Mouse (Mus musculus) bone marrow, adult 2 months (tissue): ENCODE measurements around the gene Grk3. TPM values are rescaled to one million over a fixed set of nuclear protein-coding genes. Genes with fewer than 3 reads are reported as not detected.

Experiments used
- H3K27ac ChIP-seq: fragments of 200-500 bp; 2 replicates; pipeline ENCODE4 v1.5.1; 2012; ENCODE audit warnings: low read depth, mild to moderate bottlenecking, control low read depth, inconsistent platforms, low read length; ENCODE audit not compliant: control insufficient read depth, poor library complexity, insufficient read depth
- H3K4me1 ChIP-seq: fragments of 200-500 bp; 2 replicates; pipeline ENCODE4 v1.6.1; 2011; ENCODE audit warnings: low read length; ENCODE audit not compliant: control insufficient read depth, insufficient read depth
- H3K4me3 ChIP-seq: fragments of 200-500 bp; replicated peaks from 2 replicates; pipeline ENCODE3; 2011; ENCODE audit warnings: mild to moderate bottlenecking, low read depth, low read length, control low read depth; ENCODE audit not compliant: control insufficient read depth
- CTCF ChIP-seq: fragments of 200-500 bp; IDR thresholded peaks from 2 replicates; pipeline ENCODE4 v1.5.1; 2011; ENCODE audit warnings: low read length, control low read depth; ENCODE audit not compliant: control insufficient read depth, insufficient read depth
- POLR2A ChIP-seq: fragments of 200-500 bp; IDR thresholded peaks from 2 replicates; pipeline ENCODE4 v1.6.1; 2011; ENCODE audit warnings: low read depth, mild to moderate bottlenecking, control low read depth, low read length, borderline replicate concordance; ENCODE audit not compliant: control insufficient read depth
- WGBS: fragments of 180-500 bp; shearing (Covaris S2); methylation state at CpG from one replicate; pipeline ENCODE4 v1.1.7; 2018; 5-methylcytosine and 5-hydroxymethylcytosine counted together
- polyA plus RNA-seq: library from polyadenylated mRNA; stranded (reverse); fragments of >200 nt; gene quantifications from 2 replicates; pipeline ENCODE4 v1.2.4, GENCODE M21; 2011; ENCODE audit warnings: low replicate concordance; ENCODE audit not compliant: missing spikeins, insufficient read depth, insufficient read length

Grk3 gene
- polyA plus RNA-seq, 1 experiment = 17.4 TPM

DNA sequence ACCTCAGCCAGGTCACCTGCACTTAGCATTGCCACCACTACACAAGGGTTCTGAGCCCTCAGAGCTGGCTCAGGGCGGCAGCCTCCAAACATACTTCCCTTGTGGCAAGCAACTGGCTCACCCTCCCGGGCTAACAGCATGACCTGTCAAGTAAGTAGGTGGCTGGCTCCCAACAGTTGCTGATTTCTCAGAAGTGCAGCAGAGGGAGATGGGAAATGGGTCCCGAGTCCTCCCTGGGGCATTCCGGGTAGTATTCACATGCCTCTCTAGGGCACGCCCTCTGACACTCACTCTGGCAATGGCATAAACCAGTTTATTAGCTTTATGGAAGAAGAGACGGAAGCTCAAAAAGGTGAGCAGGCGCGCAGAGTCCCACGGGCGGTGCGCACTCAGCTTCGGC is 74.6 kb downstream of the Grk3 start:
- H3K4me1 ChIP-seq = no peaks in the 10 kb centered on the region
- no peak for TF ChIP-seq CTCF
- TF ChIP-seq POLR2A = no peak
- no peak overlapping the region for H3K27ac ChIP-seq
- no peak overlapping the region for H3K4me3 ChIP-seq
- 92% methylated on average over 12 of the region's 12 CpGs for WGBS

DNA sequence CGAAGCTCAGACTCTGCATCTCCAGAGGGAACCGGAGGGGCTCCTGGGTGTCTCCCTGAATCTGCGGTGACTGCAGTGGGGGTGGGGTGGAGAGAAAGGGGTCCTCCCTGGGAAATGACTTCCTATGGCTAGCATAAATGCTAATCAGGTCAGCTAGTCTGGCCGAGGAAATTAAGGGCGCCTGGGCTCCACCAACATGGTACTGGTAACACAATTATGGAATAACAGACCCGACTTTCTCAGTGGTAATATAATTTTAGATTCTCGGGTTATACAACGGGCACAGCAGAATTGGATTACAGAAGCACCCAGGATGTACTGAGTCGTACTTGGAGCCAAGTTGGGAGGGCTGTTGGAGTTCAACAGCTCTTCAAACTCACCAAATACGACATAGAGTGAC is 79.0 kb downstream of the Grk3 start:
- Histone ChIP-seq H3K27ac (no peak overlapping the region), H3K4me1 (no peaks in the 10 kb centered on the region), H3K4me3 (no peak overlapping the region)
- WGBS = 81% methylated on average over 10 of the region's 10 CpGs
- TF ChIP-seq POLR2A = no peak
- no peak for TF ChIP-seq CTCF

DNA sequence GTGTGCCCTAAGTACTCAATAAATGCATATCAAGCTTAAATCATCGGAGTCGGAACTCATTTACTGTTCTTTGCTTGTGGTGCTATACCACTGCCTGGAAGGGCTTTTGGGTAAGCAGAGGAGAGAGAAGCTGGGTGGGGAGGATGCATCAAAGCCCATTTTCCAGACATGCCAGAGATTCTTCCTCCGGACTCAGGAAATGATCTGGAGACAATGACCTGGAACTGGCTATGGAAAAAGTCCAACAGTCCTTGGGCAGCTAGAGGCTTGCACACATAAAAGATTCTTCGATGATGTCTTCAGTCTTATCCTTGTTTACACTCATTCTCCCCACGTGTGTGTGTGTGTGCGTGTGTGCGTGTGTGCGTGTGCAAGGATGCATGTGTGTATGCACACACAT is 80.2 kb downstream of the Grk3 start:
- 83% methylated on average over 8 of the region's 8 CpGs for WGBS
- TF ChIP-seq POLR2A = no peak
- no peak for TF ChIP-seq CTCF
- Histone ChIP-seq H3K27ac (no peak overlapping the region), H3K4me1 (no peaks in the 10 kb centered on the region), H3K4me3 (no peak overlapping the region)

GRCm38 (mm10) chr5:112932878-112933567 is 82.6 kb downstream of the Grk3 start:
- Histone ChIP-seq H3K4me3 (no peak overlapping the region), H3K4me1 (no peaks in the 10 kb centered on the region), H3K27ac (no peak overlapping the region)
- TF ChIP-seq POLR2A (no peak), CTCF (no peak)
- 87% methylated on average over 11 of the region's 11 CpGs for WGBS

DNA sequence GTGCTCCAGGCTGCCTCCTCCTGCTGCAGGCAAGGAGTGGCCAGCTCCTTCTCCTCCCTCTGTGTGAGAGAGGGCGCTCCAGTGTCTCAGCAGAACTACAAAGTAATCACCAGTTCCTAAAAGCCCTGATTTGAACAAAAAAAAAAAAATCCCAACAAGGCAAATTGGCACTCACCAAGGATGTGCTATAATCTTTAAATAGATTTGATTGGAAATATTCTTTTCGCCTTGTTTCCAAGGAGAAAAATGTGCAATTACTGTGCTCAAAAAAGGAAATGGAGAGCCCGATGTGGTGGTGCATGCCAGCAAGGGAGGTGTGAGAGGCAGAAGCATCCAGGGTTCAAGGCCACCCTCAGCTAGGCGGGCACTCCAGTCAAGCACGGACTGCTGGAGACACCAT is 83.7 kb downstream of the Grk3 start:
- TF ChIP-seq POLR2A (no peak), CTCF (no peak)
- no peaks in the 10 kb centered on the region for H3K4me1 ChIP-seq
- H3K4me3 ChIP-seq = no peak overlapping the region
- H3K27ac ChIP-seq = no peak overlapping the region
- 81% methylated on average over 5 of the region's 5 CpGs for WGBS

- Histone ChIP-seq H3K4me1 (no peaks in the 10 kb centered on the region), H3K27ac (no peak overlapping the region), H3K4me3 (no peak overlapping the region)
- TF ChIP-seq POLR2A (no peak), CTCF (no peak)
- WGBS = 82% methylated on average over 10 of the region's 10 CpGs
These were observed 87.2 kb downstream of the Grk3 start for GRCm38 (mm10) chr5:112928201-112928881.

- TF ChIP-seq CTCF (no peak), POLR2A (no peak)
- no peak overlapping the region for H3K4me3 ChIP-seq
- H3K27ac ChIP-seq = no peak overlapping the region
- WGBS = 86% methylated on average over 5 of the region's 5 CpGs
- H3K4me1 ChIP-seq = no peaks in the 10 kb centered on the region
These were observed 90.2 kb downstream of the Grk3 start for GRCm38 (mm10) chr5:112925422-112925821.

DNA sequence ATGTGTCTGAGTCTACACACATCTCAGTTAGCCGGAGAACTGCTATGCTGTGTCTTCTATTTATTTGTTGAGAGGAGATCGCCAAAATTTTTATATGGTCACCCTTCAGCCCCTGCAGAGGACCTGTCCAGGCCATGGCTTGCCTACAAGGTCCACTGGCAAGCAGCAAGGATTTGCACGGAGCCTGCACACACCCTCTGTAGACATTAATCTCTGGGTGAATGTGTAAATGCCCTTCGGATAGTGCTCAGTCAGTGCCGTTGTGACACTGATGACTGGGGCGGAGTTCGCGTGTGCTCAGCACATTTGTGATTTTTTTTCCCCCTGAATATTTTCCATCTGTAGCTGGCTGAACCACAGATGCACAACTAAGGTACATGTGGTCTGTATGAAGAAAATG is 90.8 kb downstream of the Grk3 start:
- TF ChIP-seq POLR2A (no peak), CTCF (no peak)
- no peak overlapping the region for H3K4me3 ChIP-seq
- WGBS = 90% methylated on average over 8 of the region's 8 CpGs
- H3K4me1 ChIP-seq = no peaks in the 10 kb centered on the region
- no peak overlapping the region for H3K27ac ChIP-seq
